Mouse (Mus musculus): ENCODE data around the gene Thbs1. TPM values are rescaled to one million over a fixed set of nuclear protein-coding genes. Genes with fewer than 3 reads are reported as not detected.
A peak's percentile ranks its signal among the peaks of the same experiment; 100 is the strongest.

Thbs1 gene
- polyA plus RNA-seq, 1 experiment from 2014 or later = 77.4 TPM

- WGBS = 38% methylated on average over 5 of the region's 5 CpGs
- peak overlapping the region; percentile 48; the same call in 1 of the 2 replicates for H3K27ac ChIP-seq (replicated peaks; ENCODE audit: low read depth, low read length)
- H3K36me3 ChIP-seq (ENCODE audit: control insufficient read depth, insufficient read depth, low read length) = no peaks in the 10 kb centered on the region
- peaks cover 29% of the 10 kb centered on the region for H3K4me1 ChIP-seq (ENCODE audit: control insufficient read depth, insufficient read depth, low read length)
- ATAC-seq (ENCODE audit: low read depth) (no peak), DNase-seq (ENCODE audit: low spot score) (no peak)
- H3K4me3 ChIP-seq (ENCODE audit: low read depth, low read length) = no peak overlapping the region
- no peak overlapping the region for H3K9ac ChIP-seq (ENCODE audit: low read depth, low read length)
- H3K27me3 ChIP-seq (replicated peaks; ENCODE audit: control insufficient read depth, insufficient read depth, low read length) = no peaks in the 10 kb centered on the region
- no peak overlapping the region for H3K4me2 ChIP-seq (ENCODE audit: low read depth, low read length)
- no peaks in the 10 kb centered on the region for H3K9me3 ChIP-seq (ENCODE audit: control insufficient read depth, low read length)
Measured at GRCm38 (mm10) chr2:118162486-118162885, 50.8 kb downstream of the Thbs1 start.

DNA sequence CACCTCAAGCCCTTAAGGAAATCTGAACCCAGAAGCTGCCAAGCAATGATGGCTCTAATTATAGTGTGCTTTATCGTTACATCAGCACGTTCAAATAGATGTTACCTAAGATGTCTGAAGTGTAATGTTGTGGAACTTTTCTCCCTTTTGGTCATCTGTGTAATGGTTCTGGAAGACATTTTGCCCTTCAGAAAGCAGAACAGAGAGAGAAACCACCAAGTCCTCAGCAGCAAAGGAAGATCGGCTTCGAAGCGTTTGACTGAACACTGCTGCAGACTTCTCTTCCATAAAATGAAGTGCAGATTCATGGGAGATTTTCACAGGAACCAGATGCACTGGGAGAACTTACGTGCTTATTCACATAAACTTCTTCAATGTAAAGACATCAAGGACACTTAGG, 52.5 kb downstream of the Thbs1 start:
- WGBS = 50% methylated on average over 6 of the region's 6 CpGs
- Histone ChIP-seq H3K4me1 (ENCODE audit: control insufficient read depth, insufficient read depth, low read length) (peaks cover 19% of the 10 kb centered on the region), H3K9me3 (ENCODE audit: control insufficient read depth, low read length) (no peaks in the 10 kb centered on the region), H3K4me3 (ENCODE audit: low read depth, low read length) (no peak overlapping the region), H3K36me3 (ENCODE audit: control insufficient read depth, insufficient read depth, low read length) (no peaks in the 10 kb centered on the region), H3K27me3 (replicated peaks; ENCODE audit: control insufficient read depth, insufficient read depth, low read length) (no peaks in the 10 kb centered on the region), H3K4me2 (ENCODE audit: low read depth, low read length) (no peak overlapping the region), H3K27ac (replicated peaks; ENCODE audit: low read depth, low read length) (no peak overlapping the region), H3K9ac (ENCODE audit: low read depth, low read length) (no peak overlapping the region)
- ATAC-seq (ENCODE audit: low read depth) (no peak), DNase-seq (ENCODE audit: low spot score) (no peak)

DNA sequence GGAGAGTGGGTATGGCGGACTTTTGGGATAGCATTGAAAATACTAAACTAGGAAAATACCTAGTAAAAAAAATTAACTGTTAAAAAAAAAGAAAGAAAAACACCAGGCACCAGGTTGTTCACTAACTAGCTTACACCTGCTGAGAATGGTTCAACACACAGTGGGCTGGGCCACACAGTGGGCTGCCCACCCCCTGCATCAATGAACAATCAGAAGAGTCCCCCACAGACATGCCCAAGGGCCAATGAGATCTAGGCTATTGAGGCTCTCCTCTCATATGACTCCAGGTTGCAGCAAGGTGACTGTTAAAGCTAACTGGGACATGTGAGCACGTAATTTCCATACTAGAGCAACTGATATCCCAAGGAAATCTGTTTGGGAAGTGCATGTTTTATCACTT, 54.0 kb downstream of the Thbs1 start:
- no peak overlapping the region for H3K4me2 ChIP-seq (ENCODE audit: low read depth, low read length)
- H3K36me3 ChIP-seq (ENCODE audit: control insufficient read depth, insufficient read depth, low read length) = no peaks in the 10 kb centered on the region
- H3K27me3 ChIP-seq (replicated peaks; ENCODE audit: control insufficient read depth, insufficient read depth, low read length) = no peaks in the 10 kb centered on the region
- ATAC-seq (ENCODE audit: low read depth) = no peak
- peaks cover 4% of the 10 kb centered on the region; the same call in 1 of the 2 replicates for H3K9me3 ChIP-seq (ENCODE audit: control insufficient read depth, low read length)
- 92% methylated on average over 2 of the region's 2 CpGs for WGBS
- H3K27ac ChIP-seq (replicated peaks; ENCODE audit: low read depth, low read length) = no peak overlapping the region
- H3K9ac ChIP-seq (ENCODE audit: low read depth, low read length) = no peak overlapping the region
- H3K4me3 ChIP-seq (ENCODE audit: low read depth, low read length) = no peak overlapping the region
- no peak for DNase-seq (ENCODE audit: low spot score)
- peaks cover 4% of the 10 kb centered on the region for H3K4me1 ChIP-seq (ENCODE audit: control insufficient read depth, insufficient read depth, low read length)

DNA sequence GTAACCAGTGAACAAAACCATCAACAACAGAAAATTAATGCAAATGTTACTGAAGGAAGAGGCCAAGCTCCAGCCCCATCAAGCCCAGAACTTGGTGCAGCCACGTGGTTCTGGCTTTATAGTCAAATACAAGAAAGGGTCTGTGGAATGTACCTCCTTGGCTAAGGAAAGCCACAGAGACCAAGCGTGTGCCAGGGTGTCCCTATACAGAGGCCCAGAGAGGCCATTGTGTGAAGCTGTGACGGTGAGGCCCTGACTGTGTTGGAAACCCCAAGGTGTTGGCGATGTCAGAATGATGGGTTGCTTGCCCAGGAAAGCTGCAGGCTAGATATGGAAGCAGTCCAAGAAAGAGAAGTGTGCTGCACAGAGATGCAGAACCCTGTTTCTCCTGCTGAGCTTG, 56.1 kb downstream of the Thbs1 start:
- ATAC-seq (ENCODE audit: low read depth) = no peak
- H3K9me3 ChIP-seq (ENCODE audit: control insufficient read depth, low read length) = peaks cover 6% of the 10 kb centered on the region; the same call in 1 of the 2 replicates

DNA sequence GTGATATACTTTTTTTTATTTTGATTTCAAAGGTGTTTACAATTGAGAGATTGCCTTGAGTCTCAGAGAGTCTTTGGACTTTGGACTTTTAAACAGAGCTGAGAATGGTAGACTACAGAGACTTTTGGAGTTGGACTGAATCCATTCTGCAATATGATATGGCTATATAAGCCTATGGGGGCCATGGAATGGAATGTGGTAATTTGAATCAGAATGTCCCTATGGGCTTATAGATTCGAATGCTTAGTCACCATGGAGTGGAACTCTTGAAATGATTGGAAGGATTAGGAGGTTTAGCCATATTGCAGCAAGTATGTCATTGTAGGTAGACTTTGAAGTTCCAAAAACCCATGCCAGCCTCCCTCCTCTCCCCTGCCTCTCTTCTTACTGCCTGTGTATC, 56.5 kb downstream of the Thbs1 start:
- ATAC-seq (ENCODE audit: low read depth) (peak; percentile 50; the same call in 1 of the 2 replicates), DNase-seq (ENCODE audit: low spot score) (peak; percentile 45)
- Histone ChIP-seq H3K4me2 (ENCODE audit: low read depth, low read length) (no peak overlapping the region), H3K9me3 (ENCODE audit: control insufficient read depth, low read length) (peaks cover 6% of the 10 kb centered on the region; the same call in 1 of the 2 replicates), H3K36me3 (ENCODE audit: control insufficient read depth, insufficient read depth, low read length) (no peaks in the 10 kb centered on the region), H3K9ac (ENCODE audit: low read depth, low read length) (no peak overlapping the region), H3K27ac (replicated peaks; ENCODE audit: low read depth, low read length) (peak overlapping the region; percentile 24; the same call in 1 of the 2 replicates), H3K4me3 (ENCODE audit: low read depth, low read length) (no peak overlapping the region), H3K27me3 (replicated peaks; ENCODE audit: control insufficient read depth, insufficient read depth, low read length) (no peaks in the 10 kb centered on the region), H3K4me1 (ENCODE audit: control insufficient read depth, insufficient read depth, low read length) (no peaks in the 10 kb centered on the region)
- 25% methylated on average over 1 of the region's 1 CpGs for WGBS

More for the DNA sequence above, 56.1 kb downstream of the Thbs1 start:
- no peak for DNase-seq (ENCODE audit: low spot score)
- H3K9ac ChIP-seq (ENCODE audit: low read depth, low read length) = no peak overlapping the region
- no peaks in the 10 kb centered on the region for H3K27me3 ChIP-seq (replicated peaks; ENCODE audit: control insufficient read depth, insufficient read depth, low read length)
- H3K4me3 ChIP-seq (ENCODE audit: low read depth, low read length) = no peak overlapping the region
- H3K4me2 ChIP-seq (ENCODE audit: low read depth, low read length) = no peak overlapping the region
- no peaks in the 10 kb centered on the region for H3K36me3 ChIP-seq (ENCODE audit: control insufficient read depth, insufficient read depth, low read length)
- no peaks in the 10 kb centered on the region for H3K4me1 ChIP-seq (ENCODE audit: control insufficient read depth, insufficient read depth, low read length)
- H3K27ac ChIP-seq (replicated peaks; ENCODE audit: low read depth, low read length) = peak overlapping the region; percentile 24; the same call in 1 of the 2 replicates
- 74% methylated on average over 4 of the region's 4 CpGs for WGBS

GRCm38 (mm10) chr2:118174558-118175383, 63.1 kb downstream of the Thbs1 start:
- DNase-seq (ENCODE audit: low spot score) (peak; percentile 39), ATAC-seq (ENCODE audit: low read depth) (peak; percentile 33; the same call in 1 of the 2 replicates)
- H3K4me2 ChIP-seq (ENCODE audit: low read depth, low read length) = no peak overlapping the region
- H3K27me3 ChIP-seq (replicated peaks; ENCODE audit: control insufficient read depth, insufficient read depth, low read length) = no peaks in the 10 kb centered on the region
- H3K9me3 ChIP-seq (ENCODE audit: control insufficient read depth, low read length) = peaks cover 6% of the 10 kb centered on the region; the same call in 1 of the 2 replicates
- no peaks in the 10 kb centered on the region for H3K36me3 ChIP-seq (ENCODE audit: control insufficient read depth, insufficient read depth, low read length)
- no peak overlapping the region for H3K9ac ChIP-seq (ENCODE audit: low read depth, low read length)
- H3K4me3 ChIP-seq (ENCODE audit: low read depth, low read length) = no peak overlapping the region
- 56% methylated on average over 10 of the region's 10 CpGs for WGBS
- no peak overlapping the region for H3K27ac ChIP-seq (replicated peaks; ENCODE audit: low read depth, low read length)
- H3K4me1 ChIP-seq (ENCODE audit: control insufficient read depth, insufficient read depth, low read length) = peaks cover 3% of the 10 kb centered on the region

Other genes with a start within 250 kb of the Thbs1 start
- gene Fsip1, start 145.1 kb downstream of the Thbs1 start, polyA plus RNA-seq (2014; fragmentation: Nextera tagmentation; extraction: Ambion mirVana) = 0.96 and 1.0 TPM in 2 replicates

All from embryonic facial prominence, embryonic 14.5 days (tissue).